Mouse (Mus musculus) liver, embryonic 13.5 days (tissue): ENCODE data around the gene Loxl3. TPM values are rescaled to one million over a fixed set of nuclear protein-coding genes. Genes with fewer than 3 reads are reported as not detected.

ENCODE experiments used
- ATAC-seq: fragments of 200-750 bp; cut with Nextera tagmentation; 2 replicates; pipeline ENCODE4 v1.8.0; 2017; ENCODE audit warnings: low read depth, mild to moderate bottlenecking, moderate number of reproducible peaks, moderate library complexity
- DNase-seq: peaks from one replicate; pipeline ENCODE4 v3.0.0; 2022
- H3K27ac ChIP-seq: fragments of 300-500 bp; sonication (generic); 2 replicates; pipeline ENCODE4 v1.5.1; 2015; ENCODE audit warnings: moderate library complexity, mild to moderate bottlenecking, inconsistent platforms
- H3K27me3 ChIP-seq: fragments of 300-500 bp; sonication (generic); 2 replicates; pipeline ENCODE4 v1.6.1; 2015; ENCODE audit warnings: mild to moderate bottlenecking, inconsistent platforms
- H3K36me3 ChIP-seq: fragments of 300-500 bp; sonication (generic); 2 replicates; pipeline ENCODE4 v1.6.1; 2015; ENCODE audit warnings: mild to moderate bottlenecking, inconsistent platforms
- H3K4me1 ChIP-seq: fragments of 300-500 bp; sonication (generic); replicated peaks from 2 replicates; pipeline ENCODE4 v1.6.1; 2015; ENCODE audit warnings: inconsistent platforms
- H3K4me2 ChIP-seq: fragments of 300-500 bp; sonication (generic); 2 replicates; pipeline ENCODE4 v1.6.1; 2015; ENCODE audit warnings: inconsistent platforms, mild to moderate bottlenecking, moderate library complexity
- H3K4me3 ChIP-seq: fragments of 300-500 bp; sonication (generic); replicated peaks from 2 replicates; pipeline ENCODE4 v1.5.1; 2015; ENCODE audit warnings: mild to moderate bottlenecking, inconsistent platforms
- H3K9ac ChIP-seq: fragments of 300-500 bp; sonication (generic); 2 replicates; pipeline ENCODE4 v1.6.1; 2015; ENCODE audit warnings: mild to moderate bottlenecking, inconsistent platforms
- H3K9me3 ChIP-seq: fragments of 300-500 bp; sonication (generic); replicated peaks from 2 replicates; pipeline ENCODE4 v1.6.1; 2016; ENCODE audit warnings: inconsistent platforms
- WGBS: fragments of 180-500 bp; shearing (Covaris S2); methylation state at CpG from one replicate; pipeline ENCODE4 v1.1.7; 2015; ENCODE audit not compliant: insufficient replicate concordance; 5-methylcytosine and 5-hydroxymethylcytosine counted together
- polyA plus RNA-seq: library from polyadenylated mRNA; unstranded; fragments of >200 nt; fragmentation: Nextera tagmentation; extraction: Ambion mirVana; gene quantifications from 2 replicates; pipeline ENCODE4 v1.2.1, GENCODE M21; 2015

Gene Loxl3
- polyA plus RNA-seq, 1 experiment from 2014 or later: 2.1 TPM

DNA sequence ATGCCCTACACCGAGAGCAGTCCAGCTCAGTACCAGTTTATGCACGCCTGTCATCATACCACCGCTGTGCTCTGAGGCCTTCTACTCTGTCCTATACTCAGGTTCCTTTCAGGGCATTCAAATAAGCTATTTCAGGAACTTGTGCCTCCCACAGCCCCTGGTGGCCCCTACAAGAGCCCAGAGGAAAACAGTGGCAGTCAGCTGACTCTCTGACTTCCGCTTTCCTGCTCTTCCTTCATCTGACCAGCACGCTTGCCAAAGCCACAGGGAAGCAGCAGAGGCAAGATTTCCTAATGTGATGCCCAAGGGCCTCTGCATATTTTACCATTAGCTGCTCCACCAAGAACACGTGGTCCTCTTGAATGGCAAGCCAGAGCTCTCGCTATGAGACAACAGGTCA, 29.1 kb upstream of the Loxl3 start:
- 39% methylated on average over 7 of the region's 7 CpGs for WGBS
- no peak overlapping the region for H3K4me2 ChIP-seq
- no peaks in the 10 kb centered on the region for H3K9me3 ChIP-seq
- H3K4me3 ChIP-seq: no peak overlapping the region
- no peaks in the 10 kb centered on the region for H3K27me3 ChIP-seq
- H3K36me3 ChIP-seq: no peaks in the 10 kb centered on the region
- H3K4me1 ChIP-seq: peaks cover 44% of the 10 kb centered on the region
- DNase-seq: no peak
- no peak overlapping the region; the same call in 1 of the 2 replicates for H3K9ac ChIP-seq
- H3K27ac ChIP-seq: peak overlapping the region; percentile 74
- ATAC-seq: 0 out of 2 replicates have a peak, but pooled peaks have one; percentile 22

DNA sequence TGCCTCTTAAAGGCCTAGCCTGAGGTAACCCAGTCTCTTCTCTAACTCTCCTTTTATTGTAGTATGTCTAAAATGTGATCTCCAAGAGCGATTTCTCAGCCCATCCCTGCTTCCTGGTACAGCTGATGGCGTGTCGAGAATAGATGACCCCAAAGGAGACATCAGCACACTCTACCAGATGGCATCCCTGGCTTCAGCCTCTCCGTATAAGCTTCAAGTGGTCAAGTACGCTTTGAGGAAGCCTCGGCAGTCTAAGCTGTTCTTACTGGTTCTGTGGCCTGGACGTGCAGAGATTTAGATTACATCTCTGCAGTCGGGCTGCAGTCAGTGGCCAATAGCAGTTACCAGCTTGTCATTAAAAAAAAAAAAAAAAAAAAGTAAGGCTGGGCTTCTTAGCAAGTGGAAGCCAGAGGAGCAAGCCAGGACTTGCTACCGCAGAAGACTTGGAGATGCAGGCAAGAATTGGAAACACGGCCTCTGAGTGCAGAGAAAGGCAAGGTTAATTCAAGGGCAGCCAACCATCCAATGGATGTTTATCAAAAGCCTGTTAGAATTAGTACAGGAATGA, 28.4 kb upstream of the Loxl3 start:
- peak overlapping the region; percentile 74 for H3K27ac ChIP-seq
- H3K36me3 ChIP-seq: no peaks in the 10 kb centered on the region
- H3K4me3 ChIP-seq: no peak overlapping the region
- no peaks in the 10 kb centered on the region for H3K27me3 ChIP-seq
- ATAC-seq (no peak), DNase-seq (no peak)
- 62% methylated on average over 10 of the region's 10 CpGs for WGBS
- H3K4me2 ChIP-seq: no peak overlapping the region
- H3K9ac ChIP-seq: no peak overlapping the region; the same call in 1 of the 2 replicates
- no peaks in the 10 kb centered on the region for H3K9me3 ChIP-seq
- peaks cover 51% of the 10 kb centered on the region for H3K4me1 ChIP-seq

GRCm38 (mm10) chr6:83006114-83006513, 27.9 kb upstream of the Loxl3 start:
- H3K4me3 ChIP-seq: no peak overlapping the region
- no peaks in the 10 kb centered on the region for H3K36me3 ChIP-seq
- H3K27me3 ChIP-seq: no peaks in the 10 kb centered on the region
- peaks cover 56% of the 10 kb centered on the region for H3K4me1 ChIP-seq
- H3K4me2 ChIP-seq: no peak overlapping the region
- H3K27ac ChIP-seq: peak overlapping the region; percentile 74; the same call in 1 of the 2 replicates
- H3K9ac ChIP-seq: no peak overlapping the region
- WGBS: 58% methylated on average over 6 of the region's 6 CpGs
- no peaks in the 10 kb centered on the region for H3K9me3 ChIP-seq
- DNase-seq (no peak), ATAC-seq (no peak)

DNA sequence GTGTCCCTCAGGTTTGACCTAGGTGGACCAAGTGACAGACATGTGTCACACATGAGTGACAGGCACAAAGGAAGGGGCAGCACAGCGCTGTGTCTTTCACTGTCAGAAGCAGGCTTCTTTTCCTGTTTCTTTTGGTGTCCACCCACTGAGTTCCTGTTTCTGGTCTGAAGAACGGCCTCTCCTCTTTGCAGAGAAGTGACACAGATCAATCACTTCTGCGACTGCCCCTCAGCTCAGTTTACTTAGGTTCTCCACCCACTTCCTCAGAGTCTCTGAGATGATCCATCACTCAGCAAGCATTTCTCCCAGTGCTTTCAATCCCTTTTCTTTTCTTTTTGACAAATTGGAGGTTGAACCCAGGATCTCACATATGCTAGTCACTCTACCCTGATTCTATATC, 25.3 kb upstream of the Loxl3 start:
- Histone ChIP-seq H3K27me3 (no peaks in the 10 kb centered on the region), H3K4me1 (peaks cover 74% of the 10 kb centered on the region), H3K4me3 (no peak overlapping the region), H3K4me2 (no peak overlapping the region), H3K27ac (peak overlapping the region; percentile 99), H3K36me3 (no peaks in the 10 kb centered on the region), H3K9me3 (no peaks in the 10 kb centered on the region), H3K9ac (no peak overlapping the region)
- no peak for DNase-seq
- ATAC-seq: no peak
- WGBS: 31% methylated on average over 3 of the region's 3 CpGs

- H3K27ac ChIP-seq: peak overlapping the region; percentile 99
- DNase-seq: no peak
- H3K9me3 ChIP-seq: no peaks in the 10 kb centered on the region
- H3K9ac ChIP-seq: peak overlapping the region; percentile 52
- 19% methylated on average over 7 of the region's 7 CpGs for WGBS
- no peaks in the 10 kb centered on the region for H3K27me3 ChIP-seq
- H3K4me3 ChIP-seq: peak overlapping the region; percentile 23
- no peak for ATAC-seq
- no peaks in the 10 kb centered on the region for H3K36me3 ChIP-seq
- peaks cover 71% of the 10 kb centered on the region for H3K4me1 ChIP-seq
- peak overlapping the region; percentile 51 for H3K4me2 ChIP-seq
These were observed 24.0 kb upstream of the Loxl3 start for GRCm38 (mm10) chr6:83010010-83010409.

GRCm38 (mm10) chr6:83011255-83011654, 22.7 kb upstream of the Loxl3 start:
- Histone ChIP-seq H3K36me3 (no peaks in the 10 kb centered on the region), H3K27ac (peak overlapping the region; percentile 99), H3K4me1 (peaks cover 77% of the 10 kb centered on the region), H3K27me3 (no peaks in the 10 kb centered on the region), H3K4me3 (no peak overlapping the region), H3K4me2 (0 out of 2 replicates have a peak overlapping the region, but pooled peaks have one; percentile 7), H3K9ac (peak overlapping the region; percentile 3; the same call in 1 of the 2 replicates), H3K9me3 (no peaks in the 10 kb centered on the region)
- ATAC-seq (no peak), DNase-seq (no peak)
- WGBS: 79% methylated on average over 7 of the region's 7 CpGs

DNA sequence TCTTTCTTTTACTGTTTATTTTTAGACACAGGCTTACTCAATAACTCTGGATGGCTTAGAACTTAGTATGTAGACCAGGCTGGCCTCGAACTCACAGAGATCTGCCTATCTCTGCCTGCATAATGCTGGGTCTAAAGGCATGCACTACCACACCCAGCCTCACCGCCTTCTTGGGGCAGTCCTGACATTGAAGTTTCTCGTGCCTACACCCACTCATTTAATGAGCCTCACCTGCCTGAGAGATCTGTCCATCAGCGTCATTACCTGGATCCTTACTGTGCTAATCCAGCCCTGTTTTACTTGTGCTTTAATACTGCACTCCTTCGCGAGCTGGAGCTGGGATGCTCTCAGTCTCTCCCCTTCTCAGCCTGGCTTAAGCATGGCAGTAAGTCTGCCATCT, 22.2 kb upstream of the Loxl3 start:
- DNase-seq: no peak
- H3K4me2 ChIP-seq: no peak overlapping the region
- H3K9me3 ChIP-seq: no peaks in the 10 kb centered on the region
- no peaks in the 10 kb centered on the region for H3K27me3 ChIP-seq
- H3K27ac ChIP-seq: peak overlapping the region; percentile 99
- WGBS: 57% methylated on average over 6 of the region's 6 CpGs
- ATAC-seq: no peak
- H3K4me3 ChIP-seq: no peak overlapping the region
- H3K36me3 ChIP-seq: no peaks in the 10 kb centered on the region
- peak overlapping the region; percentile 46 for H3K9ac ChIP-seq
- H3K4me1 ChIP-seq: peaks cover 82% of the 10 kb centered on the region

DNA sequence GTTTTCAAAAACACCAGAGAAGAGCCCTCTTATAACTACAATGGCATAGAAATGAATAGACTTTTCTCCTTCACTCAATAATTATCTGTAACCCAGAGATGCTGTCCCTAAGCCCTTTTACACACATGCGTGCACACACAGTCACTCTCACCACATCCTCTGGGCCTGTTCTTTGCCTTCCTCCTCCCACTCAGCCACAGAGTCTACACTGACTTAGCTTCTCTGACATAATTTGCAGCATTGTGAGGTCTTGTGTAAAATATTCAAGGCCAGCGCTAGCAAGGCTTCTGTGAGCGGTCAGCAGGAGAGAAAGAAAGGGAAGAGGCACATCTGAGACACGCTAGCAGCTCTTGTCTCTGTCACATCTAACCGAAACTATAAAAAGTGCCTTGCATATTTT, 20.5 kb upstream of the Loxl3 start:
- ATAC-seq (no peak), DNase-seq (no peak)
- Histone ChIP-seq H3K9me3 (no peaks in the 10 kb centered on the region), H3K4me2 (peak overlapping the region; percentile 54), H3K27me3 (no peaks in the 10 kb centered on the region), H3K36me3 (no peaks in the 10 kb centered on the region), H3K27ac (peak overlapping the region; percentile 99), H3K9ac (peak overlapping the region; percentile 70), H3K4me1 (peaks cover 96% of the 10 kb centered on the region), H3K4me3 (no peak overlapping the region)
- WGBS: 58% methylated on average over 5 of the region's 5 CpGs

- peak overlapping the region; percentile 99 for H3K27ac ChIP-seq
- no peaks in the 10 kb centered on the region for H3K9me3 ChIP-seq
- WGBS: 11% methylated on average over 12 of the region's 12 CpGs
- H3K4me2 ChIP-seq: peak overlapping the region; percentile 60
- peak overlapping the region; percentile 72 for H3K9ac ChIP-seq
- H3K27me3 ChIP-seq: no peaks in the 10 kb centered on the region
- peak; percentile 84 for DNase-seq
- peak; percentile 96 for ATAC-seq
- H3K4me3 ChIP-seq: peak overlapping the region; percentile 38
- H3K36me3 ChIP-seq: no peaks in the 10 kb centered on the region
- peaks cover 96% of the 10 kb centered on the region for H3K4me1 ChIP-seq
These were observed 19.2 kb upstream of the Loxl3 start for GRCm38 (mm10) chr6:83014482-83015466.

GRCm38 (mm10) chr6:83015749-83016148, 18.2 kb upstream of the Loxl3 start:
- H3K4me3 ChIP-seq: peak overlapping the region; percentile 41
- no peak for ATAC-seq
- peak overlapping the region; percentile 60 for H3K4me2 ChIP-seq
- 71% methylated on average over 2 of the region's 2 CpGs for WGBS
- H3K36me3 ChIP-seq: no peaks in the 10 kb centered on the region
- DNase-seq: no peak
- H3K9ac ChIP-seq: peak overlapping the region; percentile 72
- H3K4me1 ChIP-seq: peaks cover 96% of the 10 kb centered on the region
- H3K27me3 ChIP-seq: no peaks in the 10 kb centered on the region
- no peaks in the 10 kb centered on the region for H3K9me3 ChIP-seq
- H3K27ac ChIP-seq: peak overlapping the region; percentile 99

DNA sequence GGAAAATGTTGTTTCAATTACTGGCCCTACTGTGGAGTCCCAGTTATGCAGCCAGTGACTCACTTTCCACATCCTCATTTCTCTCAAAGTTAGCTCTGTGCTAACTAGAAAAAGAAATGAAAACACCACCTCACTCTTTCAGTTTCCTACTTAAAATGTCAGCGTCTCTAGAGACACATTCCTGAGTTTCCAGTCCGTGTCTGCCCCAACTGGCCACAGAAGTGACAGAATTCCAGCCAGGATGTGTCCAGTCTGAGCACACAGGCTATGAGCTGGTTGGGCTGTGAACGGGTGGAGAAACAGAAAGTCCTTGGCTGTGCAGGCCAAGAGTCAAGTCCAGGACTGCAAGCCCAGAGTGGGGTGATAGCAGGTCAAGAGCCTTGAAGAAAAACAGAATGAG, 16.8 kb upstream of the Loxl3 start:
- no peak overlapping the region for H3K4me3 ChIP-seq
- DNase-seq (no peak), ATAC-seq (no peak)
- H3K4me2 ChIP-seq: no peak overlapping the region; the same call in 1 of the 2 replicates
- H3K27ac ChIP-seq: peak overlapping the region; percentile 99
- peak overlapping the region; percentile 44; the same call in 1 of the 2 replicates for H3K9ac ChIP-seq
- 75% methylated on average over 3 of the region's 3 CpGs for WGBS
- peaks cover 96% of the 10 kb centered on the region for H3K4me1 ChIP-seq
- no peaks in the 10 kb centered on the region for H3K9me3 ChIP-seq
- no peaks in the 10 kb centered on the region for H3K36me3 ChIP-seq
- no peaks in the 10 kb centered on the region for H3K27me3 ChIP-seq
